Mouse (Mus musculus): Measurements from ENCODE around the gene Rbm6. TPM values are rescaled to one million over a fixed set of nuclear protein-coding genes. Genes with fewer than 3 reads are reported as not detected.

The Rbm6 gene
- polyA plus RNA-seq, 1 experiment from 2014 or later, result 21.1 TPM

DNA sequence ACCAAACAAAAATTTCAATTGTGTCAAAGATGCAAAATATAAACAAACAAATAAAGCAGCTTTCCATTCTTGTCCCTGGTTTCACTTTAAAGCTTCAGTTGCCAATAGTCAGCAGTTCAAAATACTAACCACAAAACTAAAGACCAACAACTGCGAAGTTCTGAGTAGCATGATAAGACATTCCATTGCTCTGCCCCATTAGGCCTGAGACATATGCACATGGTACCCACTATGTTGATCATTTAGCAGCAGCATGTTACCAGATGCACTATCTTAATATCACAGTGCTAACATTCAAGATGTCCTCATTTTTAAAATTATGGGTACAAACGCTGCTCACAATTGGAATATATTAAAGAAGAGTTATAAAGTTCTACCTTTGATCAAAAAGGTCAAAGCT is 62.1 kb downstream of the Rbm6 start:
- WGBS, result 97% methylated on average over 2 of the region's 2 CpGs
- Histone ChIP-seq H3K4me3 (ENCODE audit: low read depth, low read length) (no peak overlapping the region), H3K27me3 (replicated peaks; ENCODE audit: control insufficient read depth, insufficient read depth, low read length) (no peaks in the 10 kb centered on the region), H3K4me2 (replicated peaks; ENCODE audit: low read depth) (no peak overlapping the region), H3K9ac (ENCODE audit: low read depth, low read length) (no peak overlapping the region), H3K36me3 (ENCODE audit: control insufficient read depth, insufficient read depth) (peaks cover 22% of the 10 kb centered on the region), H3K27ac (ENCODE audit: low read depth, low read length) (no peak overlapping the region), H3K4me1 (replicated peaks; ENCODE audit: control insufficient read depth, insufficient read depth, low read length) (no peaks in the 10 kb centered on the region), H3K9me3 (ENCODE audit: control insufficient read depth) (no peaks in the 10 kb centered on the region)
- no peak for TF ChIP-seq CTCF (IDR thresholded peaks at IDR 0.05; ENCODE audit: low read depth)
- no peak for ATAC-seq

DNA sequence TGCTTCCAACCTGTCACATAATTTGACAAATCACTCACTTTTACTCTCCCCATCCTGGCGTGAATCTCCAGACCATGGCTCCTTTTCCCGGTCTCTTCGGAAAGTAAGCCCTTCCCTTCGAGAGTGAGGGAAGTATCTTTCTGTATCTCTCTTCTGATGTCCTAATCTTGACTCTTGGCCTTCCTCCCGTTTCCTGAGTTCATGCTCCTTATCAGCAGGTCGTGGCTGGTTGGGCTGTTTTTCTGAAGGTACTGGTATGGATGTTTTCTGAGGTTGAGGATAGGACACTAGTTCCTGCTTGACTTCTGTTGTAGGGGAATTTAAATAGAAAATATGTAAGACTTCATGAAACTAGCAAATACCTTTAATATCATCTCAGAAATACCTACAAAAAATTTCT is 81.3 kb downstream of the Rbm6 start:
- Histone ChIP-seq H3K9me3 (ENCODE audit: control insufficient read depth) (no peaks in the 10 kb centered on the region), H3K4me2 (replicated peaks; ENCODE audit: low read depth) (no peak overlapping the region), H3K4me3 (ENCODE audit: low read depth, low read length) (no peak overlapping the region), H3K9ac (ENCODE audit: low read depth, low read length) (no peak overlapping the region), H3K27me3 (replicated peaks; ENCODE audit: control insufficient read depth, insufficient read depth, low read length) (no peaks in the 10 kb centered on the region), H3K36me3 (ENCODE audit: control insufficient read depth, insufficient read depth) (peaks cover 61% of the 10 kb centered on the region), H3K4me1 (replicated peaks; ENCODE audit: control insufficient read depth, insufficient read depth, low read length) (no peaks in the 10 kb centered on the region), H3K27ac (ENCODE audit: low read depth, low read length) (no peak overlapping the region)
- no peak for TF ChIP-seq CTCF (IDR thresholded peaks at IDR 0.05; ENCODE audit: low read depth)
- no peak for ATAC-seq
- 74% methylated on average over 6 of the region's 6 CpGs for WGBS

DNA sequence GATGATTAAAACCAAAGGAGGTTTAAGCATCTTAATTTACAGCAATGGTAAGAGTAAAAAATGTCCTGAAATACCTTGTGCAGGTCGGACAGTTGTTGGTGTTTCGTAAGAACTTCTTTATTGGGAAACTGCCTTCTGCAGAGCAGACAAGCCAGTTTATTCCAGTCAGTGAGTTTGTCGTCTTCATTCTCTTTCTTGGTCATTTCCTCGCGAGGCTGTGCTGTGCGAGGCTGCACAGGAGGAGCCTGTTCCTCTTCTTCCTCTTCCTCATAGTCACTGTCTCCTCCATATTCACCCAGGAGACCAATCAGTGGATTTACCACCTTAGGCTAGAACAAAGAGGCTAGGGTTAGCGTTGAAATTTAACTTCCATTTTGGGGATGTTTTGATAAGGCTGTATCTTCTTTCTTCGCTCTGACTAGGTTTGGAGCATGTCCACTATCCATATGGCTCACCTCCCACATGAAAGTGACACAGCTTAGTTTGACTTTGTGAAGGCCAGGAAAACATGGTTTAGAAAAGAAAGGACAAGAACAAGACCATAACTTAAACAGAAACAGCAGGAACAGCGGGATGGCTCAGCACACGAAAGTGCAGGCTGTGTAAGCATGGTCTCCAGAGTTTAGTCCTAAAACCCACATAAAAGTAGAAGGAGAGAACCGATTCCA is 90.4 kb downstream of the Rbm6 start:
- no peak overlapping the region for H3K4me2 ChIP-seq (replicated peaks; ENCODE audit: low read depth)
- no peak overlapping the region for H3K9ac ChIP-seq (ENCODE audit: low read depth, low read length)
- H3K27me3 ChIP-seq (replicated peaks; ENCODE audit: control insufficient read depth, insufficient read depth, low read length), result no peaks in the 10 kb centered on the region
- H3K9me3 ChIP-seq (ENCODE audit: control insufficient read depth), result no peaks in the 10 kb centered on the region
- H3K36me3 ChIP-seq (ENCODE audit: control insufficient read depth, insufficient read depth), result peaks cover 82% of the 10 kb centered on the region
- TF ChIP-seq CTCF (IDR thresholded peaks at IDR 0.05; ENCODE audit: low read depth), result no peak
- 95% methylated on average over 11 of the region's 11 CpGs for WGBS
- no peaks in the 10 kb centered on the region for H3K4me1 ChIP-seq (replicated peaks; ENCODE audit: control insufficient read depth, insufficient read depth, low read length)
- H3K27ac ChIP-seq (ENCODE audit: low read depth, low read length), result no peak overlapping the region
- no peak overlapping the region for H3K4me3 ChIP-seq (ENCODE audit: low read depth, low read length)
- ATAC-seq, result no peak

DNA sequence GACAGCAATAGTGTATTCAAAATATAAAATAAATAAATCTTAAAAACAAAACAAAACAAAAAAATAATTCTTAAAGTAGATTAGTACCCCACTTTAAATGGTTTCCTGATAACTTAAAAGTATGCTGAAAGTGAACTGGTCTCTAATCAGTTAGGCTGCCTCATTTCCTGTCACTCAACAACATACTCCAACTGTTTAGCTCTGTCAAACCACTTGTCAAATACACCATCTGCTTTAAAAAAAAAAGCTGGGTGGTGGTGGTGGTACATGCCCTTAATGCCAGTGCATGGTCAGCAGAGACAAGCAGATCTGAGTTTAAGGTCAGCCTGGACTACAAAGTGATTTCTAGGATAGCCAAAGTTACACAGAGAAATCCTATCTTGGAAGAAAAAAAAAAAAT is 96.2 kb downstream of the Rbm6 start:
- Histone ChIP-seq H3K27ac (ENCODE audit: low read depth, low read length) (no peak overlapping the region), H3K36me3 (ENCODE audit: control insufficient read depth, insufficient read depth) (peaks cover 60% of the 10 kb centered on the region), H3K9me3 (ENCODE audit: control insufficient read depth) (no peaks in the 10 kb centered on the region), H3K4me2 (replicated peaks; ENCODE audit: low read depth) (no peak overlapping the region), H3K4me1 (replicated peaks; ENCODE audit: control insufficient read depth, insufficient read depth, low read length) (no peaks in the 10 kb centered on the region), H3K27me3 (replicated peaks; ENCODE audit: control insufficient read depth, insufficient read depth, low read length) (no peaks in the 10 kb centered on the region), H3K9ac (ENCODE audit: low read depth, low read length) (no peak overlapping the region), H3K4me3 (ENCODE audit: low read depth, low read length) (no peak overlapping the region)
- ATAC-seq, result no peak
- no peak for TF ChIP-seq CTCF (IDR thresholded peaks at IDR 0.05; ENCODE audit: low read depth)

DNA sequence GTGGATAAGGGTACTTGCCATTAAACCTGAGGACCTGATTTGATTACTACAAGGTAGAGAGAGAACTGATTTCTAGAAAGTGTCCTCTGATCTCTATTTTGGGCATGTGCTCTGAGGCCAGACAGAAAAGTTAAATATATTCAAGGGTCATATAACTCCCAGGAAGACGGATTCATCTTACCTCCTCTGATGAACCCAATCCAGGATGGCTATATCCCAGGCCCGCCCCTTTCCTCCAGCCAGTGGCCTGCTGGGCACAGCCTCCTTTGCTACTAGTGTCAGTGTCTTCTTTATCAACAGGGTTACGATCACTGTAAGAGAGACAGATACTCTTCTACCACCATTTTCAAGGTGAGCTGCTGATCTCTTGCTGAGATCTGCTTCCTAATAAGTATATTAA is 98.6 kb downstream of the Rbm6 start:
- Histone ChIP-seq H3K4me2 (replicated peaks; ENCODE audit: low read depth) (no peak overlapping the region), H3K9ac (ENCODE audit: low read depth, low read length) (no peak overlapping the region), H3K36me3 (ENCODE audit: control insufficient read depth, insufficient read depth) (peaks cover 45% of the 10 kb centered on the region), H3K9me3 (ENCODE audit: control insufficient read depth) (no peaks in the 10 kb centered on the region), H3K27ac (ENCODE audit: low read depth, low read length) (no peak overlapping the region), H3K4me1 (replicated peaks; ENCODE audit: control insufficient read depth, insufficient read depth, low read length) (no peaks in the 10 kb centered on the region), H3K27me3 (replicated peaks; ENCODE audit: control insufficient read depth, insufficient read depth, low read length) (no peaks in the 10 kb centered on the region), H3K4me3 (ENCODE audit: low read depth, low read length) (no peak overlapping the region)
- ATAC-seq, result no peak
- TF ChIP-seq CTCF (IDR thresholded peaks at IDR 0.05; ENCODE audit: low read depth), result no peak
- 95% methylated on average over 3 of the region's 3 CpGs for WGBS

DNA sequence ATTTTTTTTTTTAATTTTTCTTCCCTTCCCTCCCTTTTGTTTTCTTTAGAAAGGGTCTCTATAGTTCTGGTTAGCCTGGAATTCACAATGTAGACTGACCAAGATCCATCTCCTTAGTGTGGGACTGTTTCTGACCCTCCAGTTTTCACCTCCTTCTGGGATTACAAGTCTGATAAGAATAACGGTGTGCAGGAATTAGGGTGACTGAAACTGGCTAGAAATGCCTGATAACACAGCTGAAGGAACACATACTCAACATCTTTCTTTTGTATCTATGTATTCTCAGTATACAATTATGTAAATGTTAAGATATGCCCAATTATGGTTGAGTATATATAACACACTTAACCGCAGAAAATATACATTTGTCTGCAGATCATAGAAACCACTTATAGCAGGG is 101.3 kb downstream of the Rbm6 start:
- 64% methylated on average over 2 of the region's 2 CpGs for WGBS
- Histone ChIP-seq H3K27me3 (replicated peaks; ENCODE audit: control insufficient read depth, insufficient read depth, low read length) (no peaks in the 10 kb centered on the region), H3K4me1 (replicated peaks; ENCODE audit: control insufficient read depth, insufficient read depth, low read length) (no peaks in the 10 kb centered on the region), H3K9ac (ENCODE audit: low read depth, low read length) (no peak overlapping the region), H3K4me3 (ENCODE audit: low read depth, low read length) (no peak overlapping the region), H3K36me3 (ENCODE audit: control insufficient read depth, insufficient read depth) (peaks cover 45% of the 10 kb centered on the region), H3K9me3 (ENCODE audit: control insufficient read depth) (no peaks in the 10 kb centered on the region), H3K4me2 (replicated peaks; ENCODE audit: low read depth) (no peak overlapping the region), H3K27ac (ENCODE audit: low read depth, low read length) (no peak overlapping the region)
- TF ChIP-seq CTCF (IDR thresholded peaks at IDR 0.05; ENCODE audit: low read depth), result no peak
- ATAC-seq, result no peak
